Mouse (Mus musculus): ENCODE measurements around the gene Fndc4.

The Fndc4 gene

GRCm38 (mm10) chr5:31295606-31296141, at the start of gene Fndc4:
TSS of gene Fndc4 (minus strand) at chr5:31296080.
- DNase-seq (ENCODE audit: low spot score) = peak; percentile 43

GRCm38 (mm10) chr5:31328255-31328654, 32.4 kb upstream of the Fndc4 start:
- DNase-seq (ENCODE audit: low spot score) = peak; percentile 73

- DNase-seq (ENCODE audit: low spot score) = peak; percentile 6
Measured at GRCm38 (mm10) chr5:31326850-31327249, 31.0 kb upstream of the Fndc4 start.

GRCm38 (mm10) chr5:31324085-31324484, 28.2 kb upstream of the Fndc4 start:
- DNase-seq (ENCODE audit: low spot score) = no peak

- no peak for DNase-seq (ENCODE audit: low spot score)
Measured at GRCm38 (mm10) chr5:31322776-31323175, 26.9 kb upstream of the Fndc4 start.

GRCm38 (mm10) chr5:31312806-31313205, 16.9 kb upstream of the Fndc4 start:
- no peak for DNase-seq (ENCODE audit: low spot score)

GRCm38 (mm10) chr5:31303093-31303492, 7.2 kb upstream of the Fndc4 start:
- no peak for DNase-seq (ENCODE audit: low spot score)

GRCm38 (mm10) chr5:31301866-31302265, 6.0 kb upstream of the Fndc4 start:
- no peak for DNase-seq (ENCODE audit: low spot score)

GRCm38 (mm10) chr5:31298486-31298885, 2.6 kb upstream of the Fndc4 start:
- no peak for DNase-seq (ENCODE audit: low spot score)

GRCm38 (mm10) chr5:31297981-31298380, 2.1 kb upstream of the Fndc4 start:
- DNase-seq (ENCODE audit: low spot score) = no peak

GRCm38 (mm10) chr5:31297047-31297757, 1.3 kb upstream of the Fndc4 start, which contains the start of gene Gckr:
TSS of gene Gckr (plus strand) at chr5:31297443.
- no peak for DNase-seq (ENCODE audit: low spot score)

- DNase-seq (ENCODE audit: low spot score) = no peak
Measured at GRCm38 (mm10) chr5:31294964-31295605, 795 bp downstream of the Fndc4 start.

GRCm38 (mm10) chr5:31291361-31291688, 4.6 kb downstream of the Fndc4 start:
- DNase-seq (ENCODE audit: low spot score) = no peak

GRCm38 (mm10) chr5:31290521-31291360, 5.1 kb downstream of the Fndc4 start, which contains the start of gene Ift172:
TSS of gene Ift172 (minus strand) at chr5:31291116.
- peak; percentile 97 for DNase-seq (ENCODE audit: low spot score)

GRCm38 (mm10) chr5:31289626-31290230, 6.2 kb downstream of the Fndc4 start:
- no peak for DNase-seq (ENCODE audit: low spot score)

GRCm38 (mm10) chr5:31288655-31289054, 7.2 kb downstream of the Fndc4 start:
- DNase-seq (ENCODE audit: low spot score) = no peak

GRCm38 (mm10) chr5:31288225-31288624, 7.7 kb downstream of the Fndc4 start:
- DNase-seq (ENCODE audit: low spot score) = no peak

- DNase-seq (ENCODE audit: low spot score) = no peak
Measured at GRCm38 (mm10) chr5:31279245-31279988, 16.5 kb downstream of the Fndc4 start.

GRCm38 (mm10) chr5:31273018-31273417, 22.9 kb downstream of the Fndc4 start:
- no peak for DNase-seq (ENCODE audit: low spot score)

GRCm38 (mm10) chr5:31267686-31268085, 28.2 kb downstream of the Fndc4 start:
- no peak for DNase-seq (ENCODE audit: low spot score)

- no peak for DNase-seq (ENCODE audit: low spot score)
Measured at GRCm38 (mm10) chr5:31266101-31266500, 29.8 kb downstream of the Fndc4 start.

Measured in layer of hippocampus, adult 11-12 months (tissue).